Mouse (Mus musculus) thymus, adult 2 months (tissue): ENCODE data around the gene Rasd1.

Experiments
- CTCF ChIP-seq: fragments of 200-500 bp; IDR thresholded peaks from 2 replicates; pipeline ENCODE4 v1.5.1; 2012; ENCODE audit warnings: mild to moderate bottlenecking, control low read depth, low read length, moderate library complexity, borderline replicate concordance; ENCODE audit not compliant: control insufficient read depth, poor library complexity, insufficient read depth; ENCODE audit errors: extremely low read depth
- POLR2A ChIP-seq: fragments of 200-500 bp; IDR thresholded peaks from 2 replicates; pipeline ENCODE4 v1.6.1; 2012; ENCODE audit warnings: mild to moderate bottlenecking, low read length, control low read depth, moderate library complexity; ENCODE audit not compliant: control insufficient read depth, poor library complexity, insufficient read depth; ENCODE audit errors: extremely low read depth

GRCm38 (mm10) chr11:59967765-59968164 is 3.0 kb upstream of the Rasd1 start:
- TF ChIP-seq POLR2A (no peak), CTCF (no peak)
